ENCODE assay signal across 8 mouse cellular contexts in genomic region chr17:87976154-87976806, GRCm38 (mm10). TPM values are rescaled to one million over a fixed set of nuclear protein-coding genes. Genes with fewer than 3 reads are reported as not detected.
A peak's percentile ranks its signal among the peaks of the same experiment; 100 is the strongest.
DNase-seq lines count a peak whose midpoint lies in the region; ATAC-seq and TF ChIP-seq lines count a peak whose summit lies in the region.

No protein-coding gene starts in this region.

- 72% methylated on average over 9 of the region's 9 CpGs for WGBS in heart, postnatal 0 days
- WGBS in liver, postnatal 0 days (ENCODE audit: insufficient replicate concordance), result 64% methylated on average over 9 of the region's 9 CpGs

- no peak for TF ChIP-seq EP300 in ES-Bruce4 (IDR thresholded peaks at IDR 0.05; ENCODE audit: insufficient read depth, low read depth, low read length)
- TF ChIP-seq EP300 in heart, postnatal 0 days (IDR thresholded peaks at IDR 0.05; ENCODE audit: low read depth), result no peak
- TF ChIP-seq EP300 in liver, postnatal 0 days (IDR thresholded peaks at IDR 0.05; ENCODE audit: low read depth), result no peak

- no peaks in the 10 kb centered on the region for H3K9me3 ChIP-seq in ES-Bruce4 (replicated peaks; ENCODE audit: control insufficient read depth, insufficient read depth, low read length, poor library complexity, severe bottlenecking)
- no peaks in the 10 kb centered on the region for H3K9me3 ChIP-seq in heart, postnatal 0 days (replicated peaks; ENCODE audit: control insufficient read depth, low read length)
- peaks cover 2% of the 10 kb centered on the region for H3K9me3 ChIP-seq in liver, postnatal 0 days (ENCODE audit: low read length)

- no peaks in the 10 kb centered on the region for H3K27me3 ChIP-seq in ES-Bruce4 (ENCODE audit: control insufficient read depth, insufficient read depth, low read length, poor library complexity, severe bottlenecking)
- H3K27me3 ChIP-seq in heart, postnatal 0 days (ENCODE audit: control insufficient read depth, insufficient read depth, low read length), result no peaks in the 10 kb centered on the region
- no peaks in the 10 kb centered on the region for H3K27me3 ChIP-seq in liver, postnatal 0 days (ENCODE audit: insufficient read depth, low read length)

- peak overlapping the region; percentile 96 for H3K9ac ChIP-seq in ES-Bruce4 (ENCODE audit: low read depth, poor library complexity, severe bottlenecking)
- H3K9ac ChIP-seq in heart, postnatal 0 days (replicated peaks; ENCODE audit: low read depth, low read length), result no peak overlapping the region; the same call in 1 of the 2 replicates
- H3K9ac ChIP-seq in liver, postnatal 0 days (replicated peaks), result peak overlapping the region; percentile 85

- no peak for TF ChIP-seq POLR2A in ES-Bruce4 (IDR thresholded peaks at IDR 0.05; ENCODE audit: insufficient read depth, low read length)

- ATAC-seq in heart, postnatal 0 days (ENCODE audit: insufficient read depth, low read depth), result no peak
- no peak for ATAC-seq in liver, postnatal 0 days

- H3K4me3 ChIP-seq in ES-Bruce4 (ENCODE audit: low read depth, low read length), result peak overlapping the region; percentile 88
- H3K4me3 ChIP-seq in heart, postnatal 0 days (ENCODE audit: low read depth, low read length), result peak overlapping the region; percentile 84
- peak overlapping the region; percentile 86 for H3K4me3 ChIP-seq in liver, postnatal 0 days (ENCODE audit: low read depth, low read length)

- H3K36me3 ChIP-seq in ES-Bruce4 (ENCODE audit: control insufficient read depth, insufficient read depth, low read length, poor library complexity, severe bottlenecking), result peaks cover 46% of the 10 kb centered on the region
- H3K36me3 ChIP-seq in heart, postnatal 0 days (replicated peaks; ENCODE audit: control insufficient read depth, insufficient read depth, low read length), result peaks cover 3% of the 10 kb centered on the region; the same call in 1 of the 2 replicates
- H3K36me3 ChIP-seq in liver, postnatal 0 days (replicated peaks; ENCODE audit: insufficient read depth, low read length), result peaks cover 18% of the 10 kb centered on the region

- peak overlapping the region; percentile 75 for H3K27ac ChIP-seq in ES-Bruce4 (ENCODE audit: insufficient read depth, low read length)
- H3K27ac ChIP-seq in heart, postnatal 0 days (ENCODE audit: low read depth), result no peak overlapping the region
- peak overlapping the region; percentile 79 for H3K27ac ChIP-seq in liver, postnatal 0 days (ENCODE audit: low read depth)

- DNase-seq in heart, adult 11 months, result peak; percentile 58
- no peak for DNase-seq in heart, adult 9 months (ENCODE audit: low spot score in 2 of 2)
- no peak for DNase-seq in heart, postnatal 0 days (ENCODE audit: low spot score)
- DNase-seq in liver, postnatal 0 days, result no peak
- DNase-seq in cerebellum, adult 9-10 months, result no peak
- DNase-seq in urinary bladder, postnatal 4 days (ENCODE audit: low spot score in 2 of 2), result no peak
- DNase-seq in frontal cortex, postnatal 25 days (ENCODE audit: low spot score in 2 of 2), result no peak

- no peak for TF ChIP-seq CTCF in ES-Bruce4 (IDR thresholded peaks at IDR 0.05; ENCODE audit: low read depth, low read length)
- no peak for TF ChIP-seq CTCF in heart, postnatal 0 days (IDR thresholded peaks at IDR 0.05; ENCODE audit: low read depth)
- TF ChIP-seq CTCF in liver, postnatal 0 days (IDR thresholded peaks at IDR 0.05; ENCODE audit: low read depth), result no peak

- H3K4me1 ChIP-seq in ES-Bruce4 (ENCODE audit: control insufficient read depth, insufficient read depth, low read length), result peaks cover 4% of the 10 kb centered on the region
- H3K4me1 ChIP-seq in heart, postnatal 0 days (ENCODE audit: control insufficient read depth, insufficient read depth), result peaks cover 15% of the 10 kb centered on the region
- H3K4me1 ChIP-seq in liver, postnatal 0 days (ENCODE audit: insufficient read depth), result peaks cover 11% of the 10 kb centered on the region

- H3K4me2 ChIP-seq in heart, postnatal 0 days (ENCODE audit: low read depth, low read length), result peak overlapping the region; percentile 91
- peak overlapping the region; percentile 84 for H3K4me2 ChIP-seq in liver, postnatal 0 days (ENCODE audit: low read depth, low read length)

RNA-seq across cellular contexts. Expression of gene Msh6, which starts 1.4 kb away (rescaled TPM):
- polyA plus RNA-seq in ES-Bruce4 (2011; ENCODE audit: insufficient read depth, insufficient read length, low read depth, missing spikeins), result 421 and 452 TPM in 2 replicates
- 9.4 and 22.2 TPM in 2 replicates for total RNA-seq in heart, postnatal 0 days (2014; rRNA removed; ENCODE audit: low replicate concordance)
- 8.6 and 8.9 TPM in 2 replicates for polyA plus RNA-seq in heart, postnatal 0 days (2015; fragmentation: Nextera tagmentation; extraction: Ambion mirVana)
- 8.9 and 11.7 TPM in 2 replicates for polyA plus RNA-seq in liver, postnatal 0 days (2015; fragmentation: Nextera tagmentation; extraction: Ambion mirVana)

RNA-seq across cellular contexts. Expression of gene Rpl36-ps4, which starts 55.5 kb away (rescaled TPM):
- polyA plus RNA-seq in ES-Bruce4 (2011; ENCODE audit: insufficient read depth, insufficient read length, low read depth, missing spikeins), result not detected in 2 replicates
- total RNA-seq in heart, postnatal 0 days (2014; rRNA removed; ENCODE audit: low replicate concordance), result not detected in 2 replicates
- polyA plus RNA-seq in heart, postnatal 0 days (2015; fragmentation: Nextera tagmentation; extraction: Ambion mirVana), result not detected in 2 replicates
- not detected in 2 replicates for polyA plus RNA-seq in liver, postnatal 0 days (2015; fragmentation: Nextera tagmentation; extraction: Ambion mirVana)

Comparison
In these comparisons a context has a peak if more than half of its experiments do, and no peak if none do; other contexts are left out.
1. RNA of gene Msh6, which starts 1.4 kb away (polyA plus RNA-seq): 421 to 452 TPM in ES-Bruce4; 8.9 to 11.7 TPM in liver, postnatal 0 days and 8.6 to 8.9 TPM in heart, postnatal 0 days; every median in the first group is over 10 times any median in the second.
2. Peak in every context shown above with its lines, with median percentiles within 50 percentile points of each other: H3K4me3 ChIP-seq.